Mouse (Mus musculus) C3H10T1/2 (cell line): ENCODE measurements around the gene Olfr603. TPM values are rescaled to one million over a fixed set of nuclear protein-coding genes. Genes with fewer than 3 reads are reported as not detected.

ENCODE experiments used
- polyA plus RNA-seq, 2 experiments: library from polyadenylated mRNA; unstranded; fragments of >200 nt; fragmentation: generic; extraction: Trizol; gene quantifications; one replicate each; pipeline ENCODE4 v1.2.1; 2012; ENCODE audit warnings: missing spikeins in 2 of 2

Gene Olfr603
- polyA plus RNA-seq, result not detected

DNA sequence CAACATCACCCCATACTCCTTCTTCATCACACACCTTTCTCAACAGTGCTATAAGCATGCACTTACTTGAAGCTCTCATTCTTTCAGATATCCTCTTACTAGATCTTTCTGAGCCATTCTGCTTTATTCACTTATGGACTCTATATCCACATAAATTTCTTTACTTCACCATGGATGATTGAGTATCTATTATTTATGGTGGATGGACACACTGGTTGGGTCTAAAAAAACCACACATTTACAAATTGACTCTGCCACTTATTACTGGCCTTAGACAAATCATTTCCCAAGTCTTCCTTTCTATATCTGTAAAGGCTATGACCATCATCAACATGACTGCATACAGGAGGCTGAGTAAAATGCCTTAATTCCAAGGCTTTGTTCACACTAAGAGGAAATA lies at the start of gene Olfr603:
TSS of gene Olfr603 (minus strand) at position 101 of the 400 bp plus-strand sequence.

DNA sequence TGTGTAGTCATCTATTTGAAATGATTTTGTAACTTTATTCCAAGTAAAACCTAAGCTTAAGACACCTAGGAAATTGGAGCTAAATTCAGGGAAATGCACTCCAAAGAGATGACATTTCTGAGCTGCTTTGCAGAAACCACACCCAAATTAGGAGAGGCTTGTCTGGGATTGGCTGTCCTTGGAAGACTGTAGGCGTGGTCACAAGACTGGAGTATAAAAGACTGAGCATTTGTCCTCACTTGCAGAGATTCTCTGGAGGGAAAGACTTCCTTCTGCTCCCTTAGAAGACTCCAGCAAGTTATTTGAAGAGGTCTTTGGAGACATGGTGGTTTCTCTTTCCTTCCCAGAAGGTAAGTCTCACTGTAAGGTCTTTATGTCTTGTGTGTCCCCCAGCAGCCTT lies 28.8 kb upstream of the Olfr603 start, which contains the start of gene Usp17lc:
TSS of gene Usp17lc (plus strand) at position 301 of the 400 bp plus-strand sequence.

DNA sequence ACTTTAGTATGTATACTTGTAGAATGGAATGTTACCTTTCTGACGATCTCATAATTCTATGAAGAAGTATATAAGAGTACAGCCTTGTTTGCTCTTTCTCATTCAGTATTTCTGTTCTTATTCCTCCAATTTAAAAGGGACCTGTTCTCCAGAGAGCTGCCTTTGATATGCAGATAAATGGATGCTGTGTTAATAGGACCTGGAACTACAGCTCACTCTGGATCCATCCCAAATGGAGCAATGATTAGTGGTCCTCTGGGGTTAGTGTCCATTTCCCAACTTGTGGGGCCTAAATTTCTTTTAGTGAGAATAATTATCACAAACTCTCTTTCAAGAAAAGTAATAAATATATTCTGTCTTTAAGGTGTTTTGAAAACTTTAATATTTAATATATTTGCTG lies 23.4 kb downstream of the Olfr603 start, which contains the start of gene Olfr601:
TSS of gene Olfr601 (minus strand) at position 101 of the 400 bp plus-strand sequence.

DNA sequence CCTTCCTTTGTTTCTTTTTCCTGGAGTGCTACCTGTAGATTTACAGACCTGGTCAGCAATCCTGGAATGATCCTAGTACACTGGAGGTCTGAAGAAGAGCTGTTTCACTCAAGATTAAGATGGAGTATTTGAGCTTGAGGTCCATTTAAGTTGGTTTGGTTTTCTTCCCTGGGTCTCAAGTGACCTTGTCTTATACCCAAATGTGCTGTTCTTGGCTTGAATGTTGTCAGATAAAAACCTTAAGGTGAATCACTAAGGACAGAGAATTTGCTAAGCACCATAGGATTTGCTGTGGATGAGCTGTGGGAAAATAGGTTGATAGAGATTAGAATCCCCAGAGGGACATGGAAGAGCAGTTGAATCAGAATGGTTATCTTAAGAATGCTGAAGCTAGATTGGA lies 36.4 kb downstream of the Olfr603 start, which contains the start of gene Olfr600:
TSS of gene Olfr600 (minus strand) at position 101 of the 400 bp plus-strand sequence.

DNA sequence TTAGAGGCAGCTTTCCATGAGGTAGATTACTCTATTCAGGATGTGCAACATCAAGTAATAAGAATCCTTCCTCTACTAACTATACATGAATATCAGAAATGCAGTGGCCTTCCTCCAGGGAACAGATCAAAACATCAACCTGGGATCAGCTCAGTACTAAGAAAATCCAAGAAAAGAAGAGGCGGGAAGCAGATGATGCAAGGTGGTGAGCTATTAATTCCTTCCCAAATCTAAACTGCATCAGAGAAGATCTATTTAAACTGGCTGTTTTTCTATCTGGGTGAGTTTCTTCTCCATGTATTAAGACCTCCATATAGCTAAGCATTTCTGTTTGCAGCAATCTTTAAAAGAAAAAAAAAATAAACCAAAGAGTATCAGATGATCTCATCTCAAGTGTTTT lies 50.4 kb downstream of the Olfr603 start, which contains the start of gene Olfr599:
TSS of gene Olfr599 (plus strand) at position 301 of the 400 bp plus-strand sequence.

Other genes starting within 250 kb of the Olfr603 start
- not detected for gene Olfr588-ps1, start 245.3 kb downstream of the Olfr603 start, polyA plus RNA-seq
- not detected for gene Olfr589, start 229.8 kb downstream of the Olfr603 start, polyA plus RNA-seq
- gene Olfr591, start 207.8 kb downstream of the Olfr603 start, polyA plus RNA-seq, result not detected
- gene Olfr592, start 201.4 kb downstream of the Olfr603 start, polyA plus RNA-seq, result not detected
- not detected for gene Olfr593, start 174.3 kb downstream of the Olfr603 start, polyA plus RNA-seq
- gene Olfr594, start 169.2 kb downstream of the Olfr603 start, polyA plus RNA-seq, result not detected
- gene Usp17ld, start 133.7 kb downstream of the Olfr603 start, polyA plus RNA-seq, result not detected
- gene Olfr596, start 80.5 kb downstream of the Olfr603 start, polyA plus RNA-seq, result not detected
- not detected for gene Olfr597, start 69.9 kb downstream of the Olfr603 start, polyA plus RNA-seq
- gene Olfr598, start 62.6 kb downstream of the Olfr603 start, polyA plus RNA-seq, result not detected
- not detected for gene Olfr599, start 50.3 kb downstream of the Olfr603 start, polyA plus RNA-seq
- not detected for gene Olfr600, start 36.5 kb downstream of the Olfr603 start, polyA plus RNA-seq
- gene Olfr601, start 23.5 kb downstream of the Olfr603 start, polyA plus RNA-seq, result not detected
- not detected for gene Usp17lc, start 28.9 kb upstream of the Olfr603 start, polyA plus RNA-seq
- gene Olfr605, start 59.3 kb upstream of the Olfr603 start, polyA plus RNA-seq, result not detected
- not detected for gene Olfr606, start 62.9 kb upstream of the Olfr603 start, polyA plus RNA-seq
- not detected for gene Olfr607, start 78.0 kb upstream of the Olfr603 start, polyA plus RNA-seq
- not detected for gene Olfr608, start 83.7 kb upstream of the Olfr603 start, polyA plus RNA-seq
- not detected for gene Olfr609, start 111.9 kb upstream of the Olfr603 start, polyA plus RNA-seq
- not detected for gene Olfr610, start 125.9 kb upstream of the Olfr603 start, polyA plus RNA-seq
- not detected for gene Olfr611, start 134.7 kb upstream of the Olfr603 start, polyA plus RNA-seq
- gene Olfr612, start 156.5 kb upstream of the Olfr603 start, polyA plus RNA-seq, result not detected
- gene Olfr613, start 161.9 kb upstream of the Olfr603 start, polyA plus RNA-seq, result not detected
- not detected for gene Olfr615, start 169.9 kb upstream of the Olfr603 start, polyA plus RNA-seq
- gene Olfr616, start 183.0 kb upstream of the Olfr603 start, polyA plus RNA-seq, result not detected
- gene Olfr617, start 186.9 kb upstream of the Olfr603 start, polyA plus RNA-seq, result not detected
- gene Olfr618, start 203.9 kb upstream of the Olfr603 start, polyA plus RNA-seq, result not detected
- gene Olfr619, start 214.4 kb upstream of the Olfr603 start, polyA plus RNA-seq, result not detected
- not detected for gene Olfr620, start 226.4 kb upstream of the Olfr603 start, polyA plus RNA-seq